Mouse (Mus musculus) lung, embryonic 14.5 days (tissue): Measurements from ENCODE around the gene Gpx4. TPM values are rescaled to one million over a fixed set of nuclear protein-coding genes. Genes with fewer than 3 reads are reported as not detected.

Source experiments
- ATAC-seq: fragments of 200-750 bp; cut with Nextera tagmentation; 2 replicates; pipeline ENCODE4 v1.8.0; 2017; ENCODE audit warnings: mild to moderate bottlenecking, moderate TSS enrichment, moderate library complexity; ENCODE audit not compliant: insufficient read depth
- DNase-seq: peaks from one replicate; pipeline ENCODE4 v3.0.0-alpha.2; 2015
- H3K27ac ChIP-seq: fragments of 300-500 bp; sonication (generic); 2 replicates; pipeline ENCODE4 v1.5.1; 2014; ENCODE audit warnings: low read depth, mild to moderate bottlenecking, moderate library complexity
- H3K27me3 ChIP-seq: fragments of 300-500 bp; sonication (generic); 2 replicates; pipeline ENCODE4 v1.6.1; 2014; ENCODE audit warnings: low read length, control low read depth; ENCODE audit not compliant: insufficient read depth
- H3K36me3 ChIP-seq: fragments of 300-500 bp; sonication (generic); 2 replicates; pipeline ENCODE4 v1.6.1; 2014; ENCODE audit warnings: control low read depth; ENCODE audit not compliant: insufficient read depth
- H3K4me1 ChIP-seq: fragments of 300-500 bp; sonication (generic); 2 replicates; pipeline ENCODE4 v1.6.1; 2014; ENCODE audit warnings: antibody characterized with exemption, control low read depth; ENCODE audit not compliant: insufficient read depth
- H3K4me2 ChIP-seq: fragments of 300-500 bp; sonication (generic); 2 replicates; pipeline ENCODE4 v1.6.1; 2014; ENCODE audit warnings: mild to moderate bottlenecking
- H3K4me3 ChIP-seq: fragments of 300-500 bp; sonication (generic); 2 replicates; pipeline ENCODE4 v1.5.1; 2014; ENCODE audit warnings: low read depth, low read length
- H3K9ac ChIP-seq: fragments of 300-500 bp; sonication (generic); 2 replicates; pipeline ENCODE4 v1.6.1; 2014
- H3K9me3 ChIP-seq: fragments of 300-500 bp; sonication (generic); 2 replicates; pipeline ENCODE4 v1.6.1; 2016; ENCODE audit warnings: low read depth, low read length, control low read depth
- CTCF ChIP-seq: IDR thresholded peaks from 2 replicates; pipeline ENCODE4 v1.5.1; 2016; ENCODE audit warnings: antibody characterized with exemption, low read depth
- WGBS: fragments of 180-500 bp; shearing (Covaris S2); extraction: QIAGEN DNeasy Blood & Tissue Kit; methylation state at CpG from one replicate; pipeline ENCODE4 v1.1.7; 2014; 5-methylcytosine and 5-hydroxymethylcytosine counted together
- polyA plus RNA-seq: library from polyadenylated mRNA; unstranded; fragments of >200 nt; fragmentation: Nextera tagmentation; extraction: Ambion mirVana; gene quantifications from 2 replicates; pipeline ENCODE4 v1.2.1, GENCODE M21; 2014

Gene Gpx4
- polyA plus RNA-seq, 1 experiment from 2014 or later = 471 TPM

DNA sequence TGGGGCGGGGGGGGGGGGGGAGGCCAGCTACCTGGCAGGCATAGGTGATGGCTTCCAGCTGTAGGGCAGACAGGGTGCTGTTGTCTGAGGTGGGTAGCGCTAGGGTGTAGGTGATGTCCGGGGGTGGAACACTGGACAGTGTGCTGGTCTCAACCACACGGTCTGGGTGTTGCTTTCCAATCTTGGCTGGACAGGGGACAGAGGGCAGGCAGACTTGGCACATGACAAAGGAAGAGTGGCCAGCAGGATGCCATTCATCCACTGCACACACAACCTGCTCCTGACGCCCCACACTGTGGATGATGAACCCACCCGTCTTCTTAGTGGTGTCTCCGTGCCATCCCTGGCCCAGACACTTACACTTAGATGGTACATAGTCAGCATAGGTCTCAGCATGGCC is 22.3 kb downstream of the Gpx4 start:
- peaks cover 24% of the 10 kb centered on the region; the same call in 1 of the 2 replicates for H3K36me3 ChIP-seq
- H3K9me3 ChIP-seq = no peaks in the 10 kb centered on the region
- peaks cover 12% of the 10 kb centered on the region for H3K4me1 ChIP-seq
- 92% methylated on average over 6 of the region's 7 CpGs for WGBS
- ATAC-seq = no peak
- TF ChIP-seq CTCF = no peak
- DNase-seq = no peak
- H3K27ac ChIP-seq = no peak overlapping the region
- no peaks in the 10 kb centered on the region for H3K27me3 ChIP-seq
- H3K4me3 ChIP-seq = no peak overlapping the region
- H3K9ac ChIP-seq = no peak overlapping the region
- H3K4me2 ChIP-seq = no peak overlapping the region

DNA sequence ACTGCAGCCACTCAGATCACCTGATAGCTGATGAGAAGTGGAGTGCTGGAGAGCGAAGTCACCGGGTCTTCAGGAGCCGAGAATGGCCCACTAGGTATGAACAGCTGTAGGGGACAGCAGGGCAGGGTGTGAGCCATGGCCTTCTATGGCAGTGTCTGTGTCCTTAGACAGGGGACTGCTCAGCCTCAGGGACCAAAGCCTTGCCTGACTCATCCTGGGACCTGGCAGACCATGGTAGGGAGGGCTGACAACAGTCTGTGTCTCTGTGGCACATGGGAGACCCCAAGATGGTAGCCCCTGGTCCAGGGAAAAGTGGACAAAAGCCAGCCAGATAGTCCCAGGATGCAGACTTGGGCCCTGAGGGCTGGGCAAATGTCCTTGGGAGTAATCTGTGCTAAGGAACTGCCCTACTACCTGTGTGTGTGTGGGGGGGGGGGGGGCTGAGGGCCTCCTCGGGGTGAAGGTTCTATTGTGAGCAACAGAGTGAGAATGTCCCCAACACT is 23.0 kb downstream of the Gpx4 start:
- TF ChIP-seq CTCF = no peak
- Histone ChIP-seq H3K27ac (no peak overlapping the region), H3K9ac (no peak overlapping the region), H3K4me1 (peaks cover 12% of the 10 kb centered on the region), H3K27me3 (no peaks in the 10 kb centered on the region), H3K9me3 (no peaks in the 10 kb centered on the region), H3K4me2 (no peak overlapping the region), H3K36me3 (peaks cover 17% of the 10 kb centered on the region; the same call in 1 of the 2 replicates), H3K4me3 (no peak overlapping the region)
- ATAC-seq (no peak), DNase-seq (no peak)
- 91% methylated on average over 3 of the region's 4 CpGs for WGBS

DNA sequence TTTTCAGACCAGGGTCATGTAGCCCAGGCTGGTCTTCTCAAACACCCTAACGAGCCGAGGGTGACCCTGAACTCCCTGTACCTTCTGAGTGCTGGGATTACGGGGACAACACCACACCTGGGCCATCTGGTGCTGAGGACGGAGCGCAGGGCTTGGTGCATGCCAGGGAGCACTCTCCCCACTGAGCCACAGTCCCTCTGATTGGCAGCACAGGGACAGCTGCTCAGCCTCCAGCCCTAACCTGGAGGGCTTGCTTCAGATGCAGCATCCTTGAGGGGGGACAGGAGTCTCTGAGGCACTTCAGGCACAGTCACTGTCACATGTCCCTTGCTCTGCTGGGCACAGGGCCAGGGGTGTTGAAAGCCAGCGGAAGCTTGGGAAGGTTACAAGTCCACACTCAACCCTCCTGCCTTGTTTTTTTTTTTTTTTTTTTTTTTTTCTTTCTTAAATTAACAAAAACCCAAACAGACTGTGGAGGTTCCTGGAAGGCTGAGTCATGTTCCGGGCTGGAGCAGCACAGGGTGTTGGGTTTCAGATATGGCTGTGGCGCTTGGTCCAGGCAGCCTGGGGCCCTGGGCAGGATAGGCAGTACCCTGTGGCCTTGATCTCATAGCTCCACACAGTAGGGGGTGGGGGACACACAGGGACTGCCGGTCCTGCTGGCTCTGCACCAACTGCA is 24.0 kb downstream of the Gpx4 start:
- no peak for TF ChIP-seq CTCF
- ATAC-seq (peak; percentile 91), DNase-seq (peak; percentile 89)
- H3K27me3 ChIP-seq = no peaks in the 10 kb centered on the region
- H3K36me3 ChIP-seq = peaks cover 14% of the 10 kb centered on the region; the same call in 1 of the 2 replicates
- H3K4me3 ChIP-seq = no peak overlapping the region
- no peaks in the 10 kb centered on the region for H3K9me3 ChIP-seq
- peak overlapping the region; percentile 84 for H3K27ac ChIP-seq
- H3K4me1 ChIP-seq = peaks cover 12% of the 10 kb centered on the region
- 52% methylated on average over 9 of the region's 9 CpGs for WGBS
- peak overlapping the region; percentile 30; the same call in 1 of the 2 replicates for H3K4me2 ChIP-seq
- H3K9ac ChIP-seq = peak overlapping the region; percentile 31; the same call in 1 of the 2 replicates

DNA sequence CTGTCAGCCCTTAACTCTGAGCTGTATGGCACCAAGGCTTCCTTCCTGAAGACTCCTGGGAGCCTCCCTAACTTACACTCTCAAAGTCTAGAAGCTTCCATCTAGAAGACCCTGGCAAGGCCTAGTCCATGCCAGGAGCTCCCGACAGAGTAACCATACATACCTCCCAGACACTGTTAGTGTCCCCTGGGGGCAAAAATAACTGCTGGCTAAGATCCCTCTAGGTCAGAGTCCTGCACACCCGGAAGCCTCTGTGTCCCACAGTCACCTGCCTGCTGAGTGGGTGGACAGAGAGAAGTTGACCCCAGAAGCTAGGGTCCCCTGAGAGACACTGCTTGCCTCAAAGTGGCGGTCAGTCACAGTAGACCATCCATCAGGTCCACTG is 24.5 kb downstream of the Gpx4 start:
- H3K4me3 ChIP-seq = no peak overlapping the region
- ATAC-seq = no peak
- no peaks in the 10 kb centered on the region for H3K9me3 ChIP-seq
- no peak for TF ChIP-seq CTCF
- peaks cover 14% of the 10 kb centered on the region; the same call in 1 of the 2 replicates for H3K36me3 ChIP-seq
- no peaks in the 10 kb centered on the region for H3K27me3 ChIP-seq
- peaks cover 12% of the 10 kb centered on the region for H3K4me1 ChIP-seq
- peak overlapping the region; percentile 84 for H3K27ac ChIP-seq
- no peak for DNase-seq
- 77% methylated on average over 3 of the region's 3 CpGs for WGBS
- H3K9ac ChIP-seq = peak overlapping the region; percentile 31; the same call in 1 of the 2 replicates
- H3K4me2 ChIP-seq = peak overlapping the region; percentile 30; the same call in 1 of the 2 replicates

DNA sequence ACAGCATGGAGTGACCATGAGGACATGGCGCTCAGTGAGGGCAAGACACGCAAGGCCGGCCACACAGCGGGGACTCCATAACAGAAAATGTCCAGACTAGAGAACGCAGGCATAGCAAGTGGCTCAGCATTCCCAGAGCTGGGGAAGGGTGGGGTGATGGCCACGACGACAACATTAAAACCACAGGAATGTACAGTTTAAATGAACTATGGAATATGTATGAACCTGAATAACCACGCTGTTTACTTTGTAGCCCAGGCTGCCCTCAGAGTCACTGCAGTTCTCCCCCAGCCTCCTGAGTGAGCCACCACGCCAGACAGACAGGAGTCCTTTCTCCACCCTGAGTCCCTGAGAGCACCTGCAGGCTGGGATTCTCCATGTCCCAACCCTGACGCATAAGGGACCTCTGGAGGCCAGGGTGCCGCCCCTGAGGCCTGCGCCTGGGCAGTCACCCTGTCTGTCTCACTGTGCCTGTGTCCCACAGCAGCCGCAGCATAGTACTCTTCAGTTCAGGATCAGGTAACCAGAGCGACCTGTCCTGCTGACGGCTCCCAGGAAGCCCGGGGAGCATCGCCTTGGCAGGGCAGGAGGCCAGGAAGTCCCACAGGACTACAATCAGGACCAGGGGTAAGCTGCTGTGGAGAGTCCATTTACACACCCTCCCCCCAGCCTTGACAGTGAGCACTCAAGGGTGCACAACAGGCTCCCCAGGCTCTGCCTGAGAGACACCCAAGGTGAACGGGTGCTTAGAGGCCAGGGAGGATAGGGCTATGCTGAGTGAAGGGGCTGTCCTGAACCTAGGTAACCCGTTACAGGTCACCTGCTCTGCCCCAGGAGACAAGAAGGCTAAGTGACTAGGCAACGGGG is 25.9 kb downstream of the Gpx4 start:
- Histone ChIP-seq H3K36me3 (peaks cover 7% of the 10 kb centered on the region; the same call in 1 of the 2 replicates), H3K9ac (no peak overlapping the region), H3K4me2 (no peak overlapping the region), H3K27me3 (no peaks in the 10 kb centered on the region), H3K9me3 (no peaks in the 10 kb centered on the region), H3K4me3 (no peak overlapping the region), H3K4me1 (peaks cover 12% of the 10 kb centered on the region), H3K27ac (0 out of 2 replicates have a peak overlapping the region, but pooled peaks have one; percentile 84)
- 80% methylated on average over 20 of the region's 20 CpGs for WGBS
- no peak for TF ChIP-seq CTCF
- DNase-seq (no peak), ATAC-seq (no peak)

DNA sequence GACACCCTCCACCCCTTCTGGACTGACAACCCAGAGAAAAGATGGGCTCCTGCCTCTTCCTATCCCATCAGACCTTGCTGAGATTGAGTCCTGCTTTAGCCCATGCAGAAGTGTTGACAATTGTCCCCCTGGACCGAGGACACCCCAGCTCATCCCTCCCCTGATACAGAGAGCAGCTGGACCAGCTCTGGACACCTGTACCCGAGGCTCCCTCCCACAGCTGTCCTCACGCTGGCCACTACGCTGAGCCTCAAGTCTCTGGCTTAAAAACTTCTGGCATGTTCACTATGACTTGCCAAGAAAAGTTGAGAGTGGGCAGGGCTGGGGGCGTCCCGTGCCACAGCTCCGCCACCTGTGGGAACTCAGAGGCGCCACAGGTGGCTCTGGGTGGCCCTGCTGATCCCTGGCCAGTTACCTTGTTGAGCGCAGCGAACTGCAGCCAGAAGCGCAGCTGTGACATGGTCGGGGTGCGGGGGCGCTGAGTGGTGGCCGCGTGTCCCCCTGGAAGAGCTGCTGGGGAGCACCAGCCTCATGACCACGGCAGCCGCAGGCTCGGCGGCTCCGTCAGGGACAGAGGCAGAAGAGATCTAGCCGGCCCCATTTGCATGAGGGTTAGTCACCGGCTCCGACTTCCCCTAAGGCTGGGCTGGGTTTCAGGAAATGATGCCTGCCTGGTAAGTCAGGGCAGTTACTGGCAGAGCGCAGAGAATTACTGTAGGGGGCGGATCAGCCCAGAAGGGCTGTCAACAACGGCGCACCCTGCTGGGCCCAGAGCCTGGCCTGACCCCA is 28.0 kb downstream of the Gpx4 start:
- Histone ChIP-seq H3K4me3 (peak overlapping the region; percentile 16; the same call in 1 of the 2 replicates), H3K9ac (peak overlapping the region; percentile 13; the same call in 1 of the 2 replicates), H3K27ac (peak overlapping the region; percentile 42; the same call in 1 of the 2 replicates), H3K36me3 (peaks cover 17% of the 10 kb centered on the region; the same call in 1 of the 2 replicates), H3K4me2 (peak overlapping the region; percentile 50), H3K27me3 (no peaks in the 10 kb centered on the region), H3K9me3 (no peaks in the 10 kb centered on the region), H3K4me1 (peaks cover 12% of the 10 kb centered on the region)
- ATAC-seq (peak; percentile 39; the same call in 1 of the 2 replicates), DNase-seq (peak; percentile 72)
- TF ChIP-seq CTCF = peak; percentile 54
- WGBS = 20% methylated on average over 28 of the region's 28 CpGs
